Mouse (Mus musculus): ENCODE results near the gene Cnnm3.
A peak's percentile ranks its signal among the peaks of the same experiment; 100 is the strongest.

- TF ChIP-seq POLR2A (IDR thresholded peaks at IDR 0.05; ENCODE audit: extremely low read depth, insufficient read depth, low read length) (peak; percentile 38; the same call in 1 of the 2 replicates), CTCF (IDR thresholded peaks at IDR 0.05; ENCODE audit: low read depth, low read length) (no peak; the same call in 1 of the 2 replicates)
Measured at GRCm38 (mm10) chr1:36558031-36558993, 46.6 kb downstream of the Cnnm3 start, which contains the start of gene Sema4c.

Data from liver, adult 2 months (tissue).